Mouse (Mus musculus): ENCODE results near the gene Prdx2. TPM values are rescaled to one million over a fixed set of nuclear protein-coding genes. Genes with fewer than 3 reads are reported as not detected.

Prdx2 gene
- polyA plus RNA-seq, 1 experiment from 2014 or later, result 1,124 TPM

DNA sequence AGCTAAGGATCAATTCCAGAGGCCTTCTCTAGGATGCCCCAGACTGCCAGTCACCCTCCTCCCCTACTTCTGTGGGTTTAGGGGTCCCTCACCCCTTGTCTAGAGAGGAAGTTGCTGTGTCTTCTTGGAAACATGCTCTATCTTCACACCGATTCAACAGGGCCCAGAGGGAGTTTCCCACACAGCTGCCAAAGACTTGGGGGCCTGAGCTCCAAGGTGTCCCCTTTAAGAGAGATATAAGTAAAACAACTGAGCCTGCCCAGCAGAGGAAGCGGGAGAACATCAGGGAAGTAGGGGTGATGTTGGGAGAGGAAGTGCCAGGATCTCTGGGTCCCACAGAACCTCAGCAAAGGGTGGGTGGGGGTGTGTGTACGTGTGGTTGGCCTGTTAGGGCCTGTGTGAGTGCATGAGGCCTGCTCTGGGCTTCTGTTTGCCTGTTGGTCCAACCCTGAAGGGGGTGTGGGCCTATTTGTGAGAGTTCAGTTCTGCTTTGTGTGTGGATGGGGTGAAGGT lies 13.2 kb downstream of the Prdx2 start:
- Histone ChIP-seq H3K4me1 (replicated peaks) (peaks cover 64% of the 10 kb centered on the region), H3K27me3 (peaks cover 1% of the 10 kb centered on the region; the same call in 1 of the 2 replicates), H3K4me3 (no peak overlapping the region), H3K27ac (replicated peaks) (no peak overlapping the region), H3K36me3 (no peaks in the 10 kb centered on the region), H3K4me2 (no peak overlapping the region), H3K9ac (no peak overlapping the region), H3K9me3 (no peaks in the 10 kb centered on the region)
- ATAC-seq (ENCODE audit: low FRiP score, low read depth), result no peak
- WGBS, result 74% methylated on average over 3 of the region's 3 CpGs

DNA sequence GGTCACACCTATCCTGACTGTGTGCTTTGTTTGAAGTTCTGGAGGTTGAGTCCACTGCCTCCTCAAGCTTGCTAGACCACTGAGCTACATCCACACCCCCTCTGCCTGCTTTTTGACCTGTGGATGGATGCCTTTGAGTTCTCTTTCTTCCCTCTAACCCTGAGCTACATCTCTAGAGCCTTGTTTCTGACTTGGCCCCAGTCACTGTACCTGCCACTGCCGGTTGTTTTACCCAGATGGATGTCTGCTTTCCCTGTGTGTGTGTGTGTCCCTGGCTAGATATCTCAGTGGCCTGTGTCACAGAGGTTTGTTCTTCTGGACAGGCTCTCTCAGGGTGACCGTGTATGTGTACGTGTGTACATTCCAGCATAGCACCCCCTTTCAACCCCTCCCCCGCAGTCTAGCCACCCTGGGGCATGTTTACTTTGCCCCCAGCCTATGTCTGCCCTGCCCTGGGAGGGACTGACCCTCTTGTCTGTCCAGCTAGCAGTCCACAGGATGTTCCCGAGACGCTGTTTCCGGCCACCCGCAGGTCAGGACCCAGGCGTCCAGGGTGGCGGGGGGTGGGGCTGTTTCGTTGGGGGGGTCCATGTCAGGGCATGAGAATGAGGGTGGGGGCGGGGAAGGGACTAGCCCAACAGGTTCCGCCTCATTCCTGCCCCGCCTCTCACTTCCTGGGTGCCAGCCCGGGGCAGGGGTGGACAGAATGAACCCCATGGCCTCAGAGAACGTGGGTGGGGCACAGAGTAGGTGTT lies 15.1 kb downstream of the Prdx2 start:
- Histone ChIP-seq H3K9me3 (no peaks in the 10 kb centered on the region), H3K4me3 (peak overlapping the region; percentile 50), H3K27ac (replicated peaks) (peak overlapping the region; percentile 86), H3K4me1 (replicated peaks) (peaks cover 50% of the 10 kb centered on the region), H3K9ac (peak overlapping the region; percentile 60), H3K27me3 (peaks cover 11% of the 10 kb centered on the region), H3K4me2 (peak overlapping the region; percentile 95), H3K36me3 (no peaks in the 10 kb centered on the region)
- WGBS, result 14% methylated on average over 16 of the region's 16 CpGs
- no peak for ATAC-seq (ENCODE audit: low FRiP score, low read depth)

DNA sequence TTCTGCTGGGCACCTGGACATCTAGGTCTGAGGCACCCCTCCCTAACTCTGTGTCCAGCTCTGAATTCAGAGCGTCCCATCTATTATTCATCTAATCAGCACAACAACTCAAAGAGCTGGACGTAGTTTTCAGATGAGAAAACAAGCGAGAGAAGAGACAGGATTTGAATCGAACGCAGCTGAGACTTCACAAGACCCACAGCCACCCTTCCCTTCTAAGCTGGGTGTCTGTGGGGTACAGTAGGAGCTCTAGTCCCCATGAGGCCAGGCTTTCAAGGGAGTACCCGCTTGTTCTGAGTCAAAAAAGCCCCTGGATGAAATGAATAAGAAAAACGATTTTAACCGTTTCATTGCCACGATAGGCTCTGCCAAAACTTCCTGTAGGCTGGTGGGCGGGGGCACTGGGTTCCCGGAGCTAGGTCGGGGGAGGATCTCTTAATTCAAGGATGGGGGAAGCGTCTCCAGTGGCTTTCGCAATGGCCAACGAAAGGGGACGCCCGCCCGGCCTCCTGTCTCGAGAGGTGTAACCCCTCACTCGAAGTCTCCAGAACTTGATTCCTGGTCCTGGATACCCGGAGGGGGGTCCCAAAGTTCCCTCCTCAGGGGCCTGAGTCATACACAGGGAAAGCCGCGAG lies 15.8 kb downstream of the Prdx2 start:
- H3K9me3 ChIP-seq, result no peaks in the 10 kb centered on the region
- H3K27ac ChIP-seq (replicated peaks), result peak overlapping the region; percentile 86
- peak overlapping the region; percentile 50 for H3K4me3 ChIP-seq
- under 1% methylated on average over 23 of the region's 23 CpGs for WGBS
- H3K4me2 ChIP-seq, result peak overlapping the region; percentile 95
- peaks cover 11% of the 10 kb centered on the region for H3K27me3 ChIP-seq
- peak overlapping the region; percentile 60 for H3K9ac ChIP-seq
- ATAC-seq (ENCODE audit: low FRiP score, low read depth), result no peak
- H3K36me3 ChIP-seq, result no peaks in the 10 kb centered on the region
- H3K4me1 ChIP-seq (replicated peaks), result peaks cover 49% of the 10 kb centered on the region

DNA sequence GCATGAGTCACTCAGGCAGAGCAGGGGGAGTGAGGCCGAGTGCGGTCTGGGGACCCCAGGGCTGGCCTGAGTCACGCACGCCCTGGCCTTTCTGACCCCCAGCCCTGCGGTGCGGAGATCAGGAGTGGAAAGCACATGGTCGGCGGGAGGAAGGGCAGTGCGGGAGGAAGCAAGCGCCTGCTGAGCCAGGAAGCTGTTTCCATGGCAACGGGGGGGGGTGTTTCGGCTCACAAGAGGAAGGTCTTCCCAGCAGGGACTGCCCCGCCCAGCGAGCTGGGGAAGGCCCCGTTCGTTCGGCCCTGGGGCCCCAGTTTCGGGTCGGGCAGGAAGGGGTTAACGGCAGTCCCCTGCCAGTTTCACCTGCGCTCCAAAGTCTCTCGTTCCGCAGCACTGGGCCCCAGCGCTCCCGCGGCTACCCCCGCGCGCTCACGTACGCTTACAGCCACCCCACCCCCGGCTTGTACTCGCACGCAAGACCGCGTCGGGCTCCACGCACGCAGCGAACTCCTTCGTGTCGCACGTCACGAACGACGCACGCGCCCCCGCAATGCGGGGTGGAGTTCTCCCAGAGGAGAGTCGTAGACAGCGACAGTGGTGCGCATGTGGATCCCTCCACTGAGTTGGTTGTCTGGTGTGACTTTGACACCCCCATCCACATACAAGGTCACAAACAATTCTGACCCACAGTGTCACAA lies 16.4 kb downstream of the Prdx2 start:
- H3K4me1 ChIP-seq (replicated peaks), result peaks cover 44% of the 10 kb centered on the region
- H3K36me3 ChIP-seq, result no peaks in the 10 kb centered on the region
- peak overlapping the region; percentile 50 for H3K4me3 ChIP-seq
- peak; percentile 62 for ATAC-seq (ENCODE audit: low FRiP score, low read depth)
- peak overlapping the region; percentile 60 for H3K9ac ChIP-seq
- WGBS, result under 1% methylated on average over 53 of the region's 53 CpGs
- no peaks in the 10 kb centered on the region for H3K9me3 ChIP-seq
- H3K27ac ChIP-seq (replicated peaks), result peak overlapping the region; percentile 86
- H3K4me2 ChIP-seq, result peak overlapping the region; percentile 95
- H3K27me3 ChIP-seq, result peaks cover 11% of the 10 kb centered on the region

DNA sequence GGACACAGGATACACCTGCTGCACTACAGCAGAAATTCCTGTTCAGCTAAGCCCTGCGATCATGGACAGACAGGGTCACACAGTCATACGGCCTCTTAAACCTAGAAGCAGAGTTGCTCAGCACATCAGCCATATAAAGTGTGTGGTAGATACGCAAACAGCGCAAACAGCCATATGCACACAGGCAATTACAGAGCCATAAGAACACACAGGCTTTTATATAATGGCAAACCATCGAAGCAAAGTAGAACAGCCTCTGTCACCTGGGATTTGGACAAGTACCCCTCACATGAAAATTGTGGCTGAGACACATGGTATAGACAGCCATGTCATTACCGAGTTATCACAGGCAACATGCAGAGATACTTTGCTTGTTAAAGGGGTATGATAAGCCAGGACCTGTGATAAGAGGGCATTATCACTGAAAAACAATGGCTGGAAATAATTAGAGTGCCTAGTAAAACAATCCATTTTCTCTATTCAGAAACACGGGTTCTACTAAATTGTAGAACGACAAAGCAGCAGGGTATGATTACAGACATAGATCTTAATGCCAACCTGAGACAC lies 17.1 kb downstream of the Prdx2 start:
- WGBS, result 32% methylated on average over 8 of the region's 8 CpGs
- peak overlapping the region; percentile 86 for H3K27ac ChIP-seq (replicated peaks)
- peak overlapping the region; percentile 95 for H3K4me2 ChIP-seq
- peak overlapping the region; percentile 50 for H3K4me3 ChIP-seq
- H3K4me1 ChIP-seq (replicated peaks), result peaks cover 44% of the 10 kb centered on the region
- peak; percentile 0; the same call in 1 of the 2 replicates for ATAC-seq (ENCODE audit: low FRiP score, low read depth)
- H3K36me3 ChIP-seq, result no peaks in the 10 kb centered on the region
- no peaks in the 10 kb centered on the region for H3K9me3 ChIP-seq
- peak overlapping the region; percentile 60 for H3K9ac ChIP-seq
- peaks cover 11% of the 10 kb centered on the region for H3K27me3 ChIP-seq

DNA sequence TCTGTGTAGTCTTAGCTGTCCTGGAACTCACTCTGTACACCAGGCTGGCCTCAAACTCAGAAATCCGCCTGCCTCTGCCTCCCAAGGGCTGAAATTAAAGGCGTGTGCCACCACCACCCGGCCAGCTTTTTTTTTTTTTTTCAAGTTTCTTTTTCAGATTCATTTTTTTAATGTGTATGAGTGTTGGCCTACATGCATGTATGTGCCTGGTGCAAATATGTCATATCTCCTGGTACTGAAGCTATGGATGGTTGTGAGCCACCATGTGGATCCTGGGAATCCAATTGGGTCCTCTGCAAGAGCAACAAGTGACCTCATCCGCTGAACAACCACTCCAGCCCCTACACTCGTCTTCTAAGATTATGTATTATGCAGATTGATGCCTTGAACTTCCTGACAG lies 18.0 kb downstream of the Prdx2 start:
- no peak for ATAC-seq (ENCODE audit: low FRiP score, low read depth)
- 80% methylated on average over 5 of the region's 5 CpGs for WGBS

DNA sequence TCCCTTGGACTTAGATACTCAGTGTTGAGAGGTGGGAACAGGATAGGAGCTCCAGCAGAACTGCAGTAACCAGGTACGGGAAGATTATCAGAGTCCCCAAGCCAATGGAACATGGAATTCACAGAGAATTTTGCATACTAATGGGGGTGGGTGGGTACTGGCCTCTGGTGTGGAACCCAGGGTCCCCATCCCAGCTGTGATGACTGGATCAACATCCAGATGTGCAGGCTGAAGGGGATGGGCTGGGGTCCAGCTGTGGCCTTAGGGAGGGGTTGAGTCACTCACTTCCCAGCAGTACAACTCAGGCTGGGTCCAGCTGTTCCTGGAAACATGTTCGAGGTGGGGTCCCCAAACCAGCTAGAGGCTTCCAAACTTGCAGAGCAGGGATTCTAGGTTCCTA lies 18.5 kb downstream of the Prdx2 start:
- H3K9me3 ChIP-seq, result no peaks in the 10 kb centered on the region
- H3K4me1 ChIP-seq (replicated peaks), result peaks cover 41% of the 10 kb centered on the region
- no peak overlapping the region for H3K4me2 ChIP-seq
- no peaks in the 10 kb centered on the region for H3K36me3 ChIP-seq
- peaks cover 11% of the 10 kb centered on the region for H3K27me3 ChIP-seq
- WGBS, result 76% methylated on average over 2 of the region's 2 CpGs
- H3K4me3 ChIP-seq, result no peak overlapping the region
- ATAC-seq (ENCODE audit: low FRiP score, low read depth), result no peak
- H3K27ac ChIP-seq (replicated peaks), result no peak overlapping the region
- H3K9ac ChIP-seq, result no peak overlapping the region

More for the DNA sequence above, 18.0 kb downstream of the Prdx2 start:
- H3K9me3 ChIP-seq, result no peaks in the 10 kb centered on the region
- H3K27me3 ChIP-seq, result peaks cover 11% of the 10 kb centered on the region
- no peak overlapping the region for H3K4me2 ChIP-seq
- no peak overlapping the region for H3K4me3 ChIP-seq
- H3K27ac ChIP-seq (replicated peaks), result no peak overlapping the region
- no peak overlapping the region for H3K9ac ChIP-seq
- H3K36me3 ChIP-seq, result no peaks in the 10 kb centered on the region
- H3K4me1 ChIP-seq (replicated peaks), result peaks cover 41% of the 10 kb centered on the region

DNA sequence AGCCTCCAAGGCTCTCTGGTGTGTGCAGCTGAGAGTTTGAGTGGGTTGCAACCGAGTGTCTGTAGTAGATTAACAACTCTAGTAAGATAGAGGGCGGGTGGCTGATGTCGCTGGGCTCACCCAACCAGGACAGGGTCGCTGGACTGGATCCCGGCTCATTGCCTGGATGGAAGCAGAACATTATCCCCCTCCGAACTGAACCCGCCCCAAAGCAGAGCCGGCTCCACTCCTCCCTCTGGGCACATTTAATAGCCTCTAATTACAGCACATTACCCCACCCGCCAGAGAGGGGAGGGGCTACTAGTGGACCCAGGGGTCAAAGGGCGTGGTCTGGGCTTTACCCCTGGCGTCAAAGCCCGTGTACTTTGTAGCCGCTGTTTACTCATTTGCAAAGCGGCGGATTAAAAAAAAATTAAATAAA lies 19.9 kb downstream of the Prdx2 start:
- peak overlapping the region; percentile 65 for H3K4me3 ChIP-seq
- H3K4me2 ChIP-seq, result peak overlapping the region; percentile 73
- H3K4me1 ChIP-seq (replicated peaks), result peaks cover 40% of the 10 kb centered on the region
- peaks cover 11% of the 10 kb centered on the region for H3K27me3 ChIP-seq
- no peak for ATAC-seq (ENCODE audit: low FRiP score, low read depth)
- 17% methylated on average over 15 of the region's 15 CpGs for WGBS
- no peaks in the 10 kb centered on the region for H3K9me3 ChIP-seq
- no peaks in the 10 kb centered on the region for H3K36me3 ChIP-seq
- no peak overlapping the region for H3K9ac ChIP-seq
- no peak overlapping the region for H3K27ac ChIP-seq (replicated peaks)

DNA sequence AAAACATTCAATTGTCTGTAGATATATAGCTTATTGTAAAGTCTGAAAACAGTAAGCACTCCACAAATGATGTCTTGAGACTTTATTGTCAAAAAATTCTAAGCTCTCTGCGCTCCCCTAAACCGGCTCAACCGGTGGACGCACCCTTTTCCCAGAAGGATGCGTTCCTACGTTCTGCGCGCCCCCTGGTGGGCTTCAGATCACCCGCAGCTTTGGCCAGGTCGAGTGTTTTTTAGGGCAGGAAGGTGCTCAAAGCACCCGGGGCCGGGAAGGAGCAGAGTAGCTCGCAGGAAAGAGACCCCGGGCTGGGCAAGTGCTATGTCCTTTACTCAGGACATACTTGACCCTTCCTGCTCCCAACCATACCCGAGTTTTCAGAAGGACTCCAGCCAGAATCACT lies 20.4 kb downstream of the Prdx2 start:
- Histone ChIP-seq H3K27me3 (peaks cover 12% of the 10 kb centered on the region), H3K4me3 (peak overlapping the region; percentile 65), H3K36me3 (no peaks in the 10 kb centered on the region), H3K4me1 (replicated peaks) (peaks cover 36% of the 10 kb centered on the region), H3K9me3 (no peaks in the 10 kb centered on the region), H3K4me2 (peak overlapping the region; percentile 73), H3K9ac (peak overlapping the region; percentile 74), H3K27ac (replicated peaks) (peak overlapping the region; percentile 85)
- under 1% methylated on average over 15 of the region's 15 CpGs for WGBS
- ATAC-seq (ENCODE audit: low FRiP score, low read depth), result peak; percentile 25

DNA sequence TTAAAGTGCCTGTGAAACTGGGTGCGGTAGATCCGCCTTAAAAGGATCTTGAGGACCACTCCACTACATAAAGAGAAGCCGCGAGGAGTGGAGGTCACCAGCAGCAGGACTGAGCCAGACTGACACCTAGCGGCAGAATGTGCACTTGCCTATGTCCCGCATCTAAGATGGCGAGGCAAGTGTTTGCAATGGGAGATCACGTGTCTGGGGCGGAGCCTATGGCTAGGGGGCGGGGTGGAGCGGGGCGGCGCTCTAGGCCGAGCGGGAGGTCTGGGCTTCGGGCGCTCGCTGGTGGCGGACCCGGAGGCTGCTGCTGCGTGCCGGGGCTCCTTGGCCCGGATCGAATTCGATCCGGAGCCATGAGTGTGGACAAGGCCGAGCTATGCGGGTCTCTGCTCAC lies 21.0 kb downstream of the Prdx2 start, which contains the start of gene Hook2:
TSS of gene Hook2 (plus strand) at position 255 of the 400 bp plus-strand sequence.
- no peaks in the 10 kb centered on the region for H3K9me3 ChIP-seq
- H3K4me1 ChIP-seq (replicated peaks), result peaks cover 30% of the 10 kb centered on the region
- under 1% methylated on average over 28 of the region's 28 CpGs for WGBS
- peak within 1 kb of the TSS; percentile 74 for H3K9ac ChIP-seq
- H3K36me3 ChIP-seq, result no peaks in the 10 kb centered on the region
- H3K4me2 ChIP-seq, result peak within 1 kb of the TSS; percentile 73
- H3K4me3 ChIP-seq, result peak within 1 kb of the TSS; percentile 65
- peak; percentile 88 for ATAC-seq (ENCODE audit: low FRiP score, low read depth)
- H3K27me3 ChIP-seq, result peaks cover 16% of the 10 kb centered on the region
- peak within 1 kb of the TSS; percentile 85 for H3K27ac ChIP-seq (replicated peaks)

DNA sequence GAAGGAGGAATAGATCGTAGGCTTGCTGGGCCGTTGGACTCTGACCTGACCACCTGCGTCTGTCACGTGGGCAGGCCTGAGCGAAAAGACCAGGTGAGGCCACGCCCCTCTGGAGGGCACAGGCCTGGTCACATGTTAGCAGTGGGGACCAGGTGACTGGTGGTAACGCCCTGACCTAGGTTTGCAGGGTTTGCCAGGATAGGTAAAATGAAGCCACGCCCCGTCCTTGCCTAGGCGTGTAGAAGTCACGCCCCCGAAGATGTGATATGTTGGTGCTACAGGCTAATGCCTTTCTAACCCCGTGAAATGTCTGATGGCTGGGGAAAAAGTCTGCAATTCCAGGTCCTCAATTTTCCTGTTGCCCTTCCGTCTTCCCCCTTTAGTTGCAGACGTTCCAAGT lies 21.4 kb downstream of the Prdx2 start:
- Histone ChIP-seq H3K27ac (replicated peaks) (peak overlapping the region; percentile 85), H3K4me2 (peak overlapping the region; percentile 73), H3K36me3 (no peaks in the 10 kb centered on the region), H3K9me3 (no peaks in the 10 kb centered on the region), H3K9ac (peak overlapping the region; percentile 74), H3K27me3 (peaks cover 16% of the 10 kb centered on the region), H3K4me1 (replicated peaks) (peaks cover 29% of the 10 kb centered on the region), H3K4me3 (peak overlapping the region; percentile 65)
- ATAC-seq (ENCODE audit: low FRiP score, low read depth), result peak; percentile 49
- under 1% methylated on average over 15 of the region's 15 CpGs for WGBS
